ENCODE assay signal across 8 mouse cellular contexts in the genomic region with DNA sequence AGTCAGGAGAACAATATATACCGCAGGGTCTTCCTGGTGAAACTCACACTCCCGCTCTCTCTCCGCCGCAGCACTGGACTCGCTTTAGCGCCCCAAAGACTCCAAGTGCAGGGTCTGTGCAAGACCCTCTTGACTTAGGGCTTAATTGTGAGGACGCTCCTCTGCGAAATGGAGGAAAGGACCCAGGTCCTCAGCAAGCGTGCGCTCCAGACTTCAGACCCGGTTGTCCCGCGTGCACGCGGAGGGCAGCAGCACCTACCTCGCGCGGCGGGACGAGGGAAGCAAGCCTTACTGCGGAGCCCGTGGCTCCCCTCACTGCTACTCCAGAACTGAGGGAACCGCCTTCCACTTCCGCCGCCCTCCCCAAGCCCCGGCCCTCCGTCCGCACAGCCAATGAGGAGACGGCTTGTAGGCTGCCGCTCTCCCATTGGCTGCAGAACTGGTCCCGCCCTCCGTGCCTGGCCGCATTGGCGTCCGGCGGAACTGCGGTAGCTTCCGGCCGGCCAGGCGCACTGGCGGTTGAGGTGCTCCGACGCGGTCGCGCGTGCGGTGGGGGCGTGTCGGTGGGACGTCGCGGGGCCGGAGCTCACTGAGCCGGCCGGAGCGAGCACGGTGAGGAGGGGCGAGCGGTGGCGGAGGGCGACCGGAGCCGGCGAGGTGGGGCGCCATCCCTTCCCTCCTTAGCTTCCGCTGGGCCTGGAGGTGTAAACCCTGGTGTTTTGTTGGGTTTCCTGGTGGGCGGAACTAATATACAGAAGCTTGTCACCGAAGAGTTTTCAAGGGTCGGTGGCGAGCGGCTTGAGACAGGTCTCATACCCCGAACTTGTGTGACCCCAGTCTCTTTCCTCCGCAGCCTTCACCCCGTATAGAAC. TPM values are rescaled to one million over a fixed set of nuclear protein-coding genes. Genes with fewer than 3 reads are reported as not detected.
A peak's percentile ranks its signal among the peaks of the same experiment; 100 is the strongest.
DNase-seq lines count a peak whose midpoint lies in the region; ATAC-seq and TF ChIP-seq lines count a peak whose summit lies in the region.

TSS of gene Zbtb9 (plus strand) at position 465 of the 872 bp plus-strand sequence.

- H3K9me3 ChIP-seq in G1E (replicated peaks), result no peaks in the 10 kb centered on the region
- no peaks in the 10 kb centered on the region for H3K9me3 ChIP-seq in forebrain, embryonic 16.5 days (ENCODE audit: control insufficient read depth, low read length)
- no peaks in the 10 kb centered on the region for H3K9me3 ChIP-seq in lung, embryonic 14.5 days (ENCODE audit: low read depth, low read length)

- peak; percentile 99 for ATAC-seq in G1E (ENCODE audit: extremely low read depth, insufficient number of reproducible peaks, low FRiP score, poor library complexity, severe bottlenecking)
- ATAC-seq in forebrain, embryonic 16.5 days, result peak; percentile 100
- ATAC-seq in lung, embryonic 14.5 days (ENCODE audit: insufficient read depth), result peak; percentile 99

- H3K27ac ChIP-seq in forebrain, embryonic 16.5 days (ENCODE audit: low read length), result peak within 1 kb of the TSS; percentile 77
- peak within 1 kb of the TSS; percentile 94 for H3K27ac ChIP-seq in layer of hippocampus, adult 2 months
- H3K27ac ChIP-seq in lung, embryonic 14.5 days (ENCODE audit: low read depth), result peak within 1 kb of the TSS; percentile 88
- peak within 1 kb of the TSS; percentile 53 for H3K27ac ChIP-seq in olfactory bulb, adult 2 months (ENCODE audit: insufficient read depth, low read depth, low read length)
- H3K27ac ChIP-seq in thymus, adult 2 months (ENCODE audit: control insufficient read depth, insufficient read depth, low read length), result peak within 1 kb of the TSS; percentile 73

- H3K9ac ChIP-seq in forebrain, embryonic 16.5 days (replicated peaks; ENCODE audit: low read depth, low read length), result peak within 1 kb of the TSS; percentile 77
- peak within 1 kb of the TSS; percentile 80 for H3K9ac ChIP-seq in lung, embryonic 14.5 days

- peaks cover 48% of the 10 kb centered on the region for H3K4me1 ChIP-seq in G1E (ENCODE audit: insufficient read depth, low read depth, low read length)
- H3K4me1 ChIP-seq in forebrain, embryonic 16.5 days (replicated peaks; ENCODE audit: control insufficient read depth, insufficient read depth, low read length), result peaks cover 42% of the 10 kb centered on the region
- no peaks in the 10 kb centered on the region for H3K4me1 ChIP-seq in lung, embryonic 14.5 days (ENCODE audit: insufficient read depth)
- H3K4me1 ChIP-seq in olfactory bulb, adult 2 months (ENCODE audit: control insufficient read depth, insufficient read depth, low read length), result peaks cover 38% of the 10 kb centered on the region
- peaks cover 35% of the 10 kb centered on the region for H3K4me1 ChIP-seq in thymus, adult 2 months (replicated peaks; ENCODE audit: control insufficient read depth, insufficient read depth, low read length)

- H3K4me3 ChIP-seq in G1E (ENCODE audit: low read depth, low read length), result peak within 1 kb of the TSS; percentile 92
- peak within 1 kb of the TSS; percentile 83 for H3K4me3 ChIP-seq in forebrain, embryonic 16.5 days (replicated peaks; ENCODE audit: low read length)
- peak within 1 kb of the TSS; percentile 84 for H3K4me3 ChIP-seq in layer of hippocampus, adult 2 months
- peak within 1 kb of the TSS; percentile 76 for H3K4me3 ChIP-seq in lung, embryonic 14.5 days (ENCODE audit: low read depth, low read length)
- H3K4me3 ChIP-seq in olfactory bulb, adult 2 months (ENCODE audit: insufficient read depth, low read depth, low read length), result peak within 1 kb of the TSS; percentile 81
- H3K4me3 ChIP-seq in thymus, adult 2 months (ENCODE audit: control insufficient read depth, insufficient read depth, low read length), result peak within 1 kb of the TSS; percentile 78

- WGBS in forebrain, embryonic 16.5 days, result under 1% methylated on average over 74 of the region's 75 CpGs
- WGBS in lung, embryonic 14.5 days, result under 1% methylated on average over 75 of the region's 75 CpGs
- under 1% methylated on average over 75 of the region's 75 CpGs for WGBS in olfactory bulb, adult 2 months
- WGBS in thymus, adult 2 months, result under 1% methylated on average over 75 of the region's 75 CpGs

- peak; percentile 100 for DNase-seq in G1E (ENCODE audit: low spot score)
- peak; percentile 95 to 98 for DNase-seq in cerebellum, adult 18-20 months
- peak; percentile 95 to 96 for DNase-seq in heart, postnatal 36 days
- peak; percentile 95 to 96 for DNase-seq in layer of hippocampus, adult 2 months (ENCODE audit: low spot score in 2 of 2)
- DNase-seq in lung, embryonic 14.5 days, result peak; percentile 98
- peak; percentile 98 for DNase-seq in thymus, adult 2 months

- H3K4me2 ChIP-seq in forebrain, embryonic 16.5 days (ENCODE audit: low read length), result peak within 1 kb of the TSS; percentile 97
- peak within 1 kb of the TSS; percentile 92 for H3K4me2 ChIP-seq in lung, embryonic 14.5 days

- H3K36me3 ChIP-seq in G1E (replicated peaks), result peaks cover 71% of the 10 kb centered on the region
- H3K36me3 ChIP-seq in forebrain, embryonic 16.5 days (ENCODE audit: control insufficient read depth, insufficient read depth), result peaks cover 15% of the 10 kb centered on the region
- H3K36me3 ChIP-seq in lung, embryonic 14.5 days (ENCODE audit: insufficient read depth), result peaks cover 38% of the 10 kb centered on the region
- peaks cover 8% of the 10 kb centered on the region; the same call in 1 of the 2 replicates for H3K36me3 ChIP-seq in thymus, adult 2 months (ENCODE audit: control insufficient read depth, insufficient read depth, low read length)

- no peaks in the 10 kb centered on the region for H3K27me3 ChIP-seq in G1E (ENCODE audit: insufficient read depth, low read length)
- no peaks in the 10 kb centered on the region for H3K27me3 ChIP-seq in forebrain, embryonic 16.5 days (replicated peaks; ENCODE audit: control insufficient read depth, insufficient read depth, low read length)
- H3K27me3 ChIP-seq in lung, embryonic 14.5 days (ENCODE audit: insufficient read depth, low read length), result no peaks in the 10 kb centered on the region
- H3K27me3 ChIP-seq in thymus, adult 2 months (ENCODE audit: control insufficient read depth, insufficient read depth, low read length), result no peaks in the 10 kb centered on the region

- intact Hi-C loops in heart, postnatal 36 days (cut with DNase I), result loop anchor here (10.0 kb wide), 1 partner anchor 58 kb away; the partner anchor contains the start of gene Kifc5b

- peak; percentile 97 for TF ChIP-seq POLR2A in olfactory bulb, adult 2 months (IDR thresholded peaks at IDR 0.05; ENCODE audit: insufficient read depth, low read depth, low read length)
- TF ChIP-seq POLR2A in thymus, adult 2 months (IDR thresholded peaks at IDR 0.05; ENCODE audit: control insufficient read depth, extremely low read depth, insufficient read depth, low read length, poor library complexity), result peak; percentile 98

- no peak for TF ChIP-seq CTCF in G1E (IDR thresholded peaks at IDR 0.05; ENCODE audit: low read depth, low read length)
- TF ChIP-seq CTCF in layer of hippocampus, adult 2 months (conservative IDR thresholded peaks at IDR 0.05), result no peak
- no peak for TF ChIP-seq CTCF in lung, embryonic 14.5 days (IDR thresholded peaks at IDR 0.05; ENCODE audit: low read depth)
- TF ChIP-seq CTCF in olfactory bulb, adult 2 months (IDR thresholded peaks at IDR 0.05; ENCODE audit: insufficient read depth, low read depth, low read length), result no peak
- TF ChIP-seq CTCF in thymus, adult 2 months (IDR thresholded peaks at IDR 0.05; ENCODE audit: borderline replicate concordance, control insufficient read depth, extremely low read depth, insufficient read depth, low read length, poor library complexity), result peak; percentile 78

RNA-seq across cellular contexts. Expression of gene Zbtb9, which starts in this region (rescaled TPM):
- 3.6 and 4.4 TPM in 2 replicates for total RNA-seq in G1E (2014; fragmentation: Nextera tagmentation)
- total RNA-seq in G1E (2017), result 25.6 and 27.5 TPM in 2 replicates
- polyA plus RNA-seq in G1E (2012), result 10.9 and 11.1 TPM in 2 replicates
- polyA plus RNA-seq in forebrain, embryonic 16.5 days (2015; fragmentation: Nextera tagmentation; extraction: Ambion mirVana), result 17.5 and 19.1 TPM in 2 replicates
- total RNA-seq in heart, postnatal 36 days (2021), result 1 to 10 TPM; 2.1 to 2.6 TPM
- 10 to 100 TPM; 14.8 to 15.7 TPM for total RNA-seq in layer of hippocampus, adult 2 months (2021)
- 13.3 TPM in 2 replicates for polyA plus RNA-seq in lung, embryonic 14.5 days (2014; fragmentation: Nextera tagmentation; extraction: Ambion mirVana)
- polyA plus RNA-seq in olfactory bulb, adult 2 months (2012; ENCODE audit: insufficient read depth, insufficient read length, low replicate concordance, missing spikeins), result 109 TPM in 1 of 2 replicates, not detected in the other
- polyA plus RNA-seq in thymus, adult 2 months (2012; rRNA removed), result 54.6 and 60.7 TPM in 2 replicates

Comparison
In these comparisons a context has a peak if more than half of its experiments do, and no peak if none do; other contexts are left out.
1. Peak in every context shown above with its lines: DNase-seq, ATAC-seq, H3K4me3 ChIP-seq and H3K27ac ChIP-seq.